Mouse (Mus musculus) lung, postnatal 0 days (tissue): ENCODE measurements around the gene Bach2.

Source experiments
- CTCF ChIP-seq: IDR thresholded peaks from 2 replicates; pipeline ENCODE4 v1.5.1; 2016; ENCODE audit warnings: antibody characterized with exemption, mild to moderate bottlenecking
- EP300 ChIP-seq: IDR thresholded peaks from 2 replicates; pipeline ENCODE4 v1.6.1; 2016; ENCODE audit warnings: antibody characterized with exemption, mild to moderate bottlenecking, control low read depth

DNA sequence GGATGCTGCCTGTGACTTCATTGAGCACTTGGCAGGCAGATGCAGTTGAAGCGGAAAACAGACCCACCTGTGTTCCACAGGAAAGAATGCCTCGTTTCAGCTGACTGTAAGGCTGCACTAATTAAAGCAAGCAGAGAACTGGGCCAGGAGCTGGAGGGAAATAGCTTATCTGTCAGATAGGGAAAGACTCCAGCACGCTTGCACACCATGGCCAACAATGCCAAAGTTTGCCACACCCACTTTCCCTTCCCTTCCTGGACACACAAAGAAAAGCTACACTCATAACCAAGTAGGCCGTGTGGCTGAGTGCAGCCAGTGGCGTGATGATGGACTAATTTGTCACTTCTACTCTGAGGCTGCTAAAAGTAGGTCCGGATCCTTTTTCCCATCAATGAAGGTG, 268.4 kb downstream of the Bach2 start:
- TF ChIP-seq CTCF (no peak), EP300 (no peak)
